Mouse (Mus musculus) liver, embryonic 11.5 days (tissue): ENCODE data around the gene Tubb4a. TPM values are rescaled to one million over a fixed set of nuclear protein-coding genes. Genes with fewer than 3 reads are reported as not detected.
"Not testable (repeated sequence)": the region's sequence is repeated elsewhere in the genome, so short reads cannot be mapped to it uniquely, and the experiment has no call there.

Experiments
- ATAC-seq: fragments of 200-750 bp; cut with Nextera tagmentation; replicated peaks from 2 replicates; pipeline ENCODE4 v1.8.0; 2017; ENCODE audit warnings: moderate number of reproducible peaks, mild to moderate bottlenecking, moderate TSS enrichment, moderate library complexity; ENCODE audit not compliant: low FRiP score
- DNase-seq: peaks from one replicate; pipeline ENCODE4 v3.0.0-alpha.2; 2017; ENCODE audit warnings: low spot score
- H3K27ac ChIP-seq: fragments of 300-500 bp; sonication (generic); 2 replicates; pipeline ENCODE4 v1.5.1; 2014; ENCODE audit warnings: mild to moderate bottlenecking, low read depth, low read length, control low read depth
- H3K27me3 ChIP-seq: fragments of 300-500 bp; sonication (generic); replicated peaks from 2 replicates; pipeline ENCODE4 v1.6.1; 2014; ENCODE audit warnings: low read length, mixed read lengths; ENCODE audit not compliant: control insufficient read depth, insufficient read depth
- H3K36me3 ChIP-seq: fragments of 300-500 bp; sonication (generic); 2 replicates; pipeline ENCODE4 v1.6.1; 2014; ENCODE audit warnings: mild to moderate bottlenecking, low read length, moderate library complexity, mixed read lengths; ENCODE audit not compliant: control insufficient read depth, insufficient read depth
- H3K4me1 ChIP-seq: fragments of 300-500 bp; sonication (generic); replicated peaks from 2 replicates; pipeline ENCODE4 v1.6.1; 2014; ENCODE audit warnings: low read length, mixed read lengths; ENCODE audit not compliant: control insufficient read depth, insufficient read depth
- H3K4me2 ChIP-seq: fragments of 300-500 bp; sonication (generic); 2 replicates; pipeline ENCODE4 v1.6.1; 2014; ENCODE audit warnings: mild to moderate bottlenecking, control low read depth, moderate library complexity
- H3K4me3 ChIP-seq: fragments of 300-500 bp; sonication (generic); 2 replicates; pipeline ENCODE4 v1.5.1; 2014; ENCODE audit warnings: low read depth, low read length, control low read depth
- H3K9ac ChIP-seq: fragments of 300-500 bp; sonication (generic); 2 replicates; pipeline ENCODE4 v1.6.1; 2014; ENCODE audit warnings: low read depth, low read length, control low read depth
- H3K9me3 ChIP-seq: fragments of 300-500 bp; sonication (generic); 2 replicates; pipeline ENCODE4 v1.6.1; 2016; ENCODE audit warnings: low read length, inconsistent platforms, mixed read lengths; ENCODE audit not compliant: control insufficient read depth
- WGBS: fragments of 180-500 bp; shearing (Covaris S2); extraction: QIAGEN DNeasy Blood & Tissue Kit; methylation state at CpG from one replicate; pipeline ENCODE4 v1.1.7; 2014; 5-methylcytosine and 5-hydroxymethylcytosine counted together
- polyA plus RNA-seq: library from polyadenylated mRNA; unstranded; fragments of >200 nt; fragmentation: Nextera tagmentation; extraction: Ambion mirVana; gene quantifications from 2 replicates; pipeline ENCODE4 v1.2.1, GENCODE M21; 2014

Gene Tubb4a
- 4.5 and 5.0 TPM in 2 replicates for polyA plus RNA-seq

- Histone ChIP-seq H3K9me3 (no peaks in the 10 kb centered on the region), H3K4me3 (peak within 1 kb of the TSS; percentile 20), H3K4me1 (peaks cover 2% of the 10 kb centered on the region; the same call in 1 of the 2 replicates), H3K27ac (no peak within 1 kb of the TSS), H3K4me2 (peak within 1 kb of the TSS; percentile 50), H3K9ac (no peak within 1 kb of the TSS), H3K36me3 (no peaks in the 10 kb centered on the region), H3K27me3 (peaks cover 21% of the 10 kb centered on the region)
- DNase-seq (no peak), ATAC-seq (peak; percentile 45; the same call in 1 of the 2 replicates)
- WGBS = 5% methylated on average over 31 of the region's 31 CpGs
Observed at GRCm38 (mm10) chr17:57087049-57087832, at the start of gene Tubb4a. Tubb4a (minus strand) TSS chr17:57087782.

DNA sequence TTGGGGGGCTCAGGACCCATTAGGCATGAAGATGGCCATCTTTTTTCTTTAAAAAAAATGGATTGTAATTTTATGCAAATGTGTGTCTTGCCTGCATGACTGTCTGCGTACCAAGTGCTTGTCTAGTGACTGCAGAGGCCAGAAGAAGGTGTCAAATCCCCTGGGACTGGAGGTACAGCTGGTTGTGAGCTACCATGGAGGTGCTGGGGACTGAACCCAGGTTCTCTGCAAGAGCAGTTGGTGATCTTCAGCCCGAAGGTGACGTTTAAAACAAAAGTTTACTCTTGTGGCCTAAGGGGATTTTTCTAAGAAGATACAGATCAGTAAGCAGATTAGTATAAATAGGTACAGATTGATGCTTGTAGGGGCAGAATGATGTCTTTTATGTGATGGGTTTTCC is 48.1 kb upstream of the Tubb4a start:
- ATAC-seq (no peak), DNase-seq (no peak)
- Histone ChIP-seq H3K4me2 (no peak overlapping the region), H3K27ac (no peak overlapping the region), H3K9ac (no peak overlapping the region), H3K27me3 (no peaks in the 10 kb centered on the region), H3K36me3 (no peaks in the 10 kb centered on the region), H3K4me3 (no peak overlapping the region), H3K4me1 (peaks cover 7% of the 10 kb centered on the region; the same call in 1 of the 2 replicates), H3K9me3 (no peaks in the 10 kb centered on the region)
- 78% methylated on average over 3 of the region's 3 CpGs for WGBS

DNA sequence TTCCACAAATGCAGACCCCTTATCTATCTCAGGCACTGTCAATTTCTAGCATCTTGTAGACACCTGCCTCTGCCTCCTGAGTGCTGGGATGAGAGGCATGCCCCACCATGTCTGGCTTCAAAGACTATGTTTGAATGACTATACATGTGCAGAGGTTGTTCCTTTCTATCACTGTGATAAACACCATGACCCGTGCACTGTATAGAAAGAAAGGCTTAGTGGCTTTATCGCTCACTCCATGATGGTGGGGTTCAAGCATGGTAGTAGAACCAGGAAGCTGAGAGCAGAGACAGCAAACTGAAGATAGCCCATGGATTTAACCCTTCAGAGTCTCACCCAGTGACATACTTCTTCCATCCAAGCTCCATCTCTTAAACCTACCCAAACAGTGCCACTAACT is 47.1 kb upstream of the Tubb4a start:
- H3K4me3 ChIP-seq = no peak overlapping the region
- ATAC-seq (0 out of 2 replicates have a peak, but pooled peaks have one; percentile 36), DNase-seq (no peak)
- WGBS = 48% methylated on average over 2 of the region's 2 CpGs
- H3K27ac ChIP-seq = no peak overlapping the region
- no peaks in the 10 kb centered on the region for H3K36me3 ChIP-seq
- H3K9me3 ChIP-seq = no peaks in the 10 kb centered on the region
- no peak overlapping the region for H3K9ac ChIP-seq
- peaks cover 7% of the 10 kb centered on the region; the same call in 1 of the 2 replicates for H3K4me1 ChIP-seq
- H3K4me2 ChIP-seq = no peak overlapping the region
- no peaks in the 10 kb centered on the region for H3K27me3 ChIP-seq

DNA sequence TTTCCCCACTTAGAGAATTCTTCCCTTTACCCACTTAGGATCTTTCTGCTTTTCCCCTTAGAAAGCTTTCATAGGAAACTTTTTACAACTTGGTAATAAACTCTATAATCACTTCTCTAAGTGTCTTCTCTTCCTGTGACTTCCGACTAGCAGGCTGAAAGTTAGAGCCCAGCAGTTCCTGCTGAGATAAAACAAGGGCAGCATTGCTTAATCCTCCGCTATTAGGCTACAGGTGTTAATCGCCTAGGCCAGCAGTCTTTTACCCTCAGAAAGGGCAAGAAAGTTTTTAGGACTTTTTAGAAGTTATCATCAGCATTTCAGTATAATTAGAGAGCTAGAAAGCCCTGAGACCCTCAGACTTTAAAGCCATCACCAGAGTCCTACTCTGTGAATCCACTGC is 46.4 kb upstream of the Tubb4a start:
- H3K9ac ChIP-seq, H3K9me3 ChIP-seq, H3K4me1 ChIP-seq, H3K36me3 ChIP-seq, DNase-seq, ATAC-seq, H3K4me3 ChIP-seq, H3K27ac ChIP-seq, H3K4me2 ChIP-seq, H3K27me3 ChIP-seq: not testable (repeated sequence)
- WGBS = 6% methylated on average over 3 of the region's 3 CpGs

- H3K4me1 ChIP-seq = peaks cover 7% of the 10 kb centered on the region; the same call in 1 of the 2 replicates
- no peaks in the 10 kb centered on the region for H3K9me3 ChIP-seq
- DNase-seq (no peak), ATAC-seq (peak; percentile 64)
- H3K27me3 ChIP-seq = no peaks in the 10 kb centered on the region
- H3K9ac ChIP-seq = no peak overlapping the region
- no peak overlapping the region for H3K27ac ChIP-seq
- no peak overlapping the region for H3K4me2 ChIP-seq
- no peak overlapping the region for H3K4me3 ChIP-seq
- H3K36me3 ChIP-seq = no peaks in the 10 kb centered on the region
- 58% methylated on average over 1 of the region's 1 CpGs for WGBS
Observed at GRCm38 (mm10) chr17:57131793-57132192, 44.2 kb upstream of the Tubb4a start.

GRCm38 (mm10) chr17:57125853-57126622 is 38.5 kb upstream of the Tubb4a start:
- Histone ChIP-seq H3K36me3 (no peaks in the 10 kb centered on the region), H3K4me1 (no peaks in the 10 kb centered on the region), H3K27ac (no peak overlapping the region), H3K27me3 (no peaks in the 10 kb centered on the region), H3K9ac (no peak overlapping the region), H3K4me3 (no peak overlapping the region), H3K9me3 (no peaks in the 10 kb centered on the region), H3K4me2 (no peak overlapping the region)
- no peak for DNase-seq
- 63% methylated on average over 3 of the region's 3 CpGs for WGBS
- no peak; the same call in 1 of the 2 replicates for ATAC-seq

GRCm38 (mm10) chr17:57124792-57125191 is 37.2 kb upstream of the Tubb4a start:
- H3K4me3 ChIP-seq = no peak overlapping the region
- DNase-seq (no peak), ATAC-seq (no peak)
- H3K36me3 ChIP-seq = no peaks in the 10 kb centered on the region
- no peak overlapping the region for H3K27ac ChIP-seq
- no peak overlapping the region for H3K9ac ChIP-seq
- no peaks in the 10 kb centered on the region for H3K4me1 ChIP-seq
- WGBS = 77% methylated on average over 4 of the region's 4 CpGs
- no peak overlapping the region for H3K4me2 ChIP-seq
- H3K27me3 ChIP-seq = no peaks in the 10 kb centered on the region
- no peaks in the 10 kb centered on the region for H3K9me3 ChIP-seq

DNA sequence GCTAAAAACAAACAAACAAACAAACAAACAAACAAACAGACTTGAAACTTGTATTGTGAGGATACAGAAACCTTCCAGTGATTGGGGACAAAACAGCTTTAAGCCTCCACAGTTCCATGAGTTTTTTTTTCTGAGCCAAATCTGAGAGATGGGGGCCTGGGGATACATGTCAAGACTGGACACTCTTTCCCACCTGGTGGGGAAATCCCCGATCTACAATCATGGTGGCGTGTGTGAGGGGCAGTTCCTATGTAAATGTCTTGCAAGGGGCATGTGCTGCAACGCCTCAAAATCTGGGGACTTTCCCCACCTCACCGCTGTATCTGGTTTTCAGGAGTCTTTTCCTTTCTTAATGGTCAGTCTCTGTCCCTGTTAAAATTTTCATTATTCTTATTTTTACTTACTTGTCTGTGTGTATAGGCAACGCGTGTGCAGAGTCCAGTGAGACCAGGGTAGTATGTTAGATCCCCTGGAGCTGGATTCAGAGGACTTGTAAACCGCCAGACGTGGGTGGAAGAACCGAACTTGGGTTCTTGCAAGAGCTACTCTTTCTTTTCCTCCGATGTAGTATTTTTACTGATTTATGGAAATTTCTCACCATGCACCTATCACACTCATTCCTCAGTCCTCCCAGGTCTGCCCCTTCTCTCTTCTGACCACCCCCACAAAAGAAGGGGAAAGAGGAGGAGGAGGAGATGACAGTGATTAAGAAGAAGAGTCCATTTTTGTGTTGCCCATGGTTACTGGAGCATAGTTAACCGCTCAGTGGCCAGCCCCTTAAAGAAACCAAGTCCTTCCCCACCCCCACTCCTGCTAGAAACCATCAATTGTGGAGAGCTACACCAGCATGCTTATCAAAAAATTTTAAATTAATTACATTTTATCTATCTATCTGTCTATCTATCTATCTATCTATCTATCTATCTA is 35.9 kb upstream of the Tubb4a start:
- Histone ChIP-seq H3K27ac (no peak overlapping the region), H3K9me3 (no peaks in the 10 kb centered on the region), H3K4me3 (no peak overlapping the region), H3K27me3 (no peaks in the 10 kb centered on the region), H3K9ac (no peak overlapping the region), H3K4me2 (no peak overlapping the region), H3K4me1 (peaks cover 2% of the 10 kb centered on the region), H3K36me3 (no peaks in the 10 kb centered on the region)
- ATAC-seq = no peak
- 79% methylated on average over 11 of the region's 11 CpGs for WGBS
- no peak for DNase-seq
